Mouse (Mus musculus) 416B (cell line): ENCODE measurements around the gene Gm21974.
"Not testable (repeated sequence)": the region's sequence is repeated elsewhere in the genome, so short reads cannot be mapped to it uniquely, and the experiment has no call there.

Source experiments
- DNase-seq: peaks from one replicate; pipeline ENCODE4 v3.0.0; 2011; ENCODE audit warnings: low read depth

Gene Gm21974

GRCm38 (mm10) chr7:127876041-127876466 is 19.2 kb downstream of the Gm21974 start, which contains the start of gene Zfp646:
Zfp646 (plus strand) TSS chr7:127876221.
- DNase-seq = peak; percentile 91

- DNase-seq = peak; percentile 92
These were observed 19.6 kb downstream of the Gm21974 start for GRCm38 (mm10) chr7:127875627-127876001.

- DNase-seq = peak; percentile 14
These were observed 20.2 kb downstream of the Gm21974 start for GRCm38 (mm10) chr7:127874812-127875626.

- peak; percentile 46 for DNase-seq
These were observed 25.0 kb downstream of the Gm21974 start for GRCm38 (mm10) chr7:127870136-127870821.

GRCm38 (mm10) chr7:127869149-127869810 is 26.0 kb downstream of the Gm21974 start:
- DNase-seq = no peak

- DNase-seq = no peak
These were observed 27.6 kb downstream of the Gm21974 start for GRCm38 (mm10) chr7:127867641-127868040.

- DNase-seq = no peak
These were observed 28.8 kb downstream of the Gm21974 start for GRCm38 (mm10) chr7:127866434-127866833.

GRCm38 (mm10) chr7:127858258-127858657 is 37.0 kb downstream of the Gm21974 start:
- peak; percentile 53 for DNase-seq

GRCm38 (mm10) chr7:127850906-127851305 is 44.3 kb downstream of the Gm21974 start:
- DNase-seq = peak; percentile 54

GRCm38 (mm10) chr7:127849973-127850875 is 45.0 kb downstream of the Gm21974 start:
- DNase-seq = no peak

GRCm38 (mm10) chr7:127842001-127842718 is 53.1 kb downstream of the Gm21974 start:
- DNase-seq = peak; percentile 86

GRCm38 (mm10) chr7:127841340-127842000 is 53.8 kb downstream of the Gm21974 start:
- peak; percentile 99 for DNase-seq

GRCm38 (mm10) chr7:127840886-127841285 is 54.4 kb downstream of the Gm21974 start:
- peak; percentile 81 for DNase-seq

- DNase-seq = peak; percentile 24
These were observed 55.2 kb downstream of the Gm21974 start for GRCm38 (mm10) chr7:127840031-127840430.

GRCm38 (mm10) chr7:127837878-127838277 is 57.4 kb downstream of the Gm21974 start:
- DNase-seq = not testable (repeated sequence)

GRCm38 (mm10) chr7:127837473-127837872 is 57.8 kb downstream of the Gm21974 start:
- DNase-seq = no peak
